Mouse (Mus musculus): Measurements from ENCODE around the gene Tet1. TPM values are rescaled to one million over a fixed set of nuclear protein-coding genes. Genes with fewer than 3 reads are reported as not detected.

The Tet1 gene
- polyA plus RNA-seq, 1 experiment from 2014 or later = 32.0 TPM

GRCm38 (mm10) chr10:62886799-62887591, 21.8 kb downstream of the Tet1 start:
- H3K4me2 ChIP-seq (replicated peaks) = peak overlapping the region; percentile 90
- no peaks in the 10 kb centered on the region for H3K9me3 ChIP-seq
- no peaks in the 10 kb centered on the region for H3K36me3 ChIP-seq
- ATAC-seq (ENCODE audit: low FRiP score, low read depth) = peak; percentile 81
- peaks cover 11% of the 10 kb centered on the region; the same call in 1 of the 2 replicates for H3K4me1 ChIP-seq
- peaks cover 3% of the 10 kb centered on the region; the same call in 1 of the 2 replicates for H3K27me3 ChIP-seq
- H3K4me3 ChIP-seq = peak overlapping the region; percentile 72
- H3K9ac ChIP-seq = peak overlapping the region; percentile 74
- under 1% methylated on average over 55 of the region's 56 CpGs for WGBS
- peak overlapping the region; percentile 73; the same call in 1 of the 2 replicates for H3K27ac ChIP-seq

DNA sequence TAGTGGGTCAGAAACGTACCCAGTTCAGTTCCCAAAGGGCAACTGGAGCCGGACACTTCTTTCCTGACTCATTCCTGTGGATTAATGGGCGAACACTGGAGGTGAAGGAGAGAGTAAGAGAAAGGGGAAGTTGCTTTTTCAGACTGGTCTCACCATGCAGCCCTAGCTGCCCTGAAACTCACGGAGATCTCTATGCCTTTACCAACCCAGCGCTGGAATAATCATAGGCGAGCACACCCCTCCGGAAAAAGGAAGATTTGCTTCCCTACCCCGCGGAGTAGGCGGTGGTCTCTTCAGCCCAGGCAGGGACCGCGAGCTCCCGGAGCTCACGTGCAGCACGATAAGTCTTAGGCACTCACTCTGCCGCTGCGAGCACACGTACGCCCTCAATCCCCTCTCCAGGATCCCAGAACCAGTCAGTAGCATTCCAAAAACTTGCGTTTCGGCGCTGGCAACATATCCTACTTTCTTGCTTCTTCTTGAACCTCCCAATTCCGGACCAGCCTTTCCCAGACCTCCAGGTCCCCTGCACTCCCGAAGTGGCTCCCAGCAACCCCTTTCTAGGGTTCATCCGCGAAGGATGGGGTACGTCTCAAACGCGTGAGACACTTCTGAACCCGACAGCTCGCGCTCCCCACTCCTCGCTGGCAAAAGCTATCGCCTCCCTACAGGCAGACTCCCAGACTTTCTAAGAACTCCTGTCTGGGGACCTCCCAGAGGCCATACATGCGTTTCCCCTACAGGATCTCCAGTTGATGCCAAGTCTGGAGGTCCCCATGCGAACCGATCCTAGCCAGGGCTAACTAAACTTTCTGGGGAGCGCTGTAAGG, 22.6 kb downstream of the Tet1 start:
- Histone ChIP-seq H3K36me3 (no peaks in the 10 kb centered on the region), H3K9ac (peak overlapping the region; percentile 74), H3K9me3 (no peaks in the 10 kb centered on the region), H3K27ac (peak overlapping the region; percentile 73; the same call in 1 of the 2 replicates), H3K27me3 (peaks cover 3% of the 10 kb centered on the region; the same call in 1 of the 2 replicates), H3K4me2 (replicated peaks) (peak overlapping the region; percentile 90), H3K4me3 (peak overlapping the region; percentile 72), H3K4me1 (peaks cover 11% of the 10 kb centered on the region; the same call in 1 of the 2 replicates)
- under 1% methylated on average over 38 of the region's 38 CpGs for WGBS
- ATAC-seq (ENCODE audit: low FRiP score, low read depth) = peak; percentile 25; the same call in 1 of the 2 replicates

GRCm38 (mm10) chr10:62885460-62885859, 23.3 kb downstream of the Tet1 start:
- Histone ChIP-seq H3K4me3 (peak overlapping the region; percentile 72), H3K4me1 (peaks cover 11% of the 10 kb centered on the region; the same call in 1 of the 2 replicates), H3K27ac (no peak overlapping the region), H3K9ac (peak overlapping the region; percentile 74; the same call in 1 of the 2 replicates), H3K36me3 (no peaks in the 10 kb centered on the region), H3K9me3 (no peaks in the 10 kb centered on the region), H3K4me2 (replicated peaks) (peak overlapping the region; percentile 90), H3K27me3 (peaks cover 3% of the 10 kb centered on the region; the same call in 1 of the 2 replicates)
- no peak for ATAC-seq (ENCODE audit: low FRiP score, low read depth)
- 29% methylated on average over 10 of the region's 10 CpGs for WGBS

- peaks cover 3% of the 10 kb centered on the region; the same call in 1 of the 2 replicates for H3K27me3 ChIP-seq
- H3K4me3 ChIP-seq = no peak overlapping the region
- H3K9ac ChIP-seq = no peak overlapping the region
- H3K27ac ChIP-seq = no peak overlapping the region
- peaks cover 4% of the 10 kb centered on the region for H3K36me3 ChIP-seq
- H3K4me2 ChIP-seq (replicated peaks) = peak overlapping the region; percentile 27; the same call in 1 of the 2 replicates
- H3K4me1 ChIP-seq = peaks cover 11% of the 10 kb centered on the region; the same call in 1 of the 2 replicates
- no peaks in the 10 kb centered on the region for H3K9me3 ChIP-seq
- no peak for ATAC-seq (ENCODE audit: low FRiP score, low read depth)
- WGBS = 77% methylated on average over 1 of the region's 1 CpGs
These were observed 24.3 kb downstream of the Tet1 start for GRCm38 (mm10) chr10:62884517-62884916.

DNA sequence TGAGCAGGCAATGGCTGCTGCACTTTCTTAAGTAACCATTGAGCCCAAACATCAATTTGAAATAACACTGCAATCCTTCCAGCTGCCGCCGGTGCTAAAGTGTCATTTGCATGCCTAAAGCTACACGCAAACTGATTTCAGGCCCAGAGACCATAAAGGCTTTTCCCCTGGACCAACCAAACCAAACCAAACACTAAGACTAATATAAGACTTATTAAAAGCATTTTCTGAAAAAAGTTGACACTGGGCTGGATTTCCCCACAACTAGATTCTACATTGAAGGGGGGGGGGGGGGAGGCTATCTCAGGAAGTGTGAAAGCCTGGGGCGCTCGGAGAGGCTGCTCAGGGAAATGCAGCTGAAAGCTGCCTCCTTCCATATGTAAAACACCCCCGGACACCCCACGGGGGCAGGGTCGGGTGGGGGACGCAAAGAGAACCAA, 24.8 kb downstream of the Tet1 start:
- WGBS = 13% methylated on average over 9 of the region's 9 CpGs
- no peak for ATAC-seq (ENCODE audit: low FRiP score, low read depth)
- H3K4me3 ChIP-seq = no peak overlapping the region

GRCm38 (mm10) chr10:62881211-62881610, 27.6 kb downstream of the Tet1 start:
- 53% methylated on average over 5 of the region's 5 CpGs for WGBS
- H3K9ac ChIP-seq = no peak overlapping the region
- peaks cover 11% of the 10 kb centered on the region; the same call in 1 of the 2 replicates for H3K4me1 ChIP-seq
- H3K9me3 ChIP-seq = no peaks in the 10 kb centered on the region
- H3K36me3 ChIP-seq = peaks cover 26% of the 10 kb centered on the region
- no peak for ATAC-seq (ENCODE audit: low FRiP score, low read depth)
- H3K27ac ChIP-seq = no peak overlapping the region
- H3K4me3 ChIP-seq = no peak overlapping the region
- peaks cover 3% of the 10 kb centered on the region; the same call in 1 of the 2 replicates for H3K27me3 ChIP-seq
- no peak overlapping the region for H3K4me2 ChIP-seq (replicated peaks)

More for the DNA sequence above, 24.8 kb downstream of the Tet1 start:
- Histone ChIP-seq H3K4me2 (replicated peaks) (peak overlapping the region; percentile 27; the same call in 1 of the 2 replicates), H3K9ac (no peak overlapping the region), H3K9me3 (no peaks in the 10 kb centered on the region), H3K36me3 (peaks cover 10% of the 10 kb centered on the region), H3K27me3 (peaks cover 3% of the 10 kb centered on the region; the same call in 1 of the 2 replicates), H3K27ac (no peak overlapping the region), H3K4me1 (peaks cover 11% of the 10 kb centered on the region; the same call in 1 of the 2 replicates)

GRCm38 (mm10) chr10:62878056-62878455, 30.7 kb downstream of the Tet1 start:
- Histone ChIP-seq H3K4me3 (no peak overlapping the region), H3K36me3 (peaks cover 33% of the 10 kb centered on the region), H3K4me1 (no peaks in the 10 kb centered on the region), H3K9ac (no peak overlapping the region), H3K4me2 (replicated peaks) (no peak overlapping the region), H3K27ac (no peak overlapping the region), H3K9me3 (no peaks in the 10 kb centered on the region), H3K27me3 (no peaks in the 10 kb centered on the region)
- ATAC-seq (ENCODE audit: low FRiP score, low read depth) = no peak
- 83% methylated on average over 13 of the region's 13 CpGs for WGBS

DNA sequence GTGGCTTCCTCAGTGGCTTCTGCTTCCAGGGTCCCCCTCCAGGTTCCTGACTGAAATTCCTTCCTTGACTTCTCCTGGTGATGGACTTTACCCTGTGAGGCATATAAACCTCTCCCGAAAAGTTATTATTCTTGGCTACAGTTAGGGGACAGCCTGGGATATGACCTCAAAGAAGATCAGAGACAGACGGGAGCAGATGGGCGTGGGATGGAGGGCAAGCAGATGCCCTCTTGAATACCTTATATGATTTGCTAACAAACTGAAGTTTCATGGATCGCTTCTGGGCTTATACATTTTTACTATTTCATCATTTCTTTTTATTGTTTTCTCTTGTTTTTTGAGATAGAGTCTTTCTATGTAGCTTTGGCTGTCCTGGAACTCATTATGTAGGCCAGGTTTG, 33.2 kb downstream of the Tet1 start:
- no peak overlapping the region for H3K9ac ChIP-seq

DNA sequence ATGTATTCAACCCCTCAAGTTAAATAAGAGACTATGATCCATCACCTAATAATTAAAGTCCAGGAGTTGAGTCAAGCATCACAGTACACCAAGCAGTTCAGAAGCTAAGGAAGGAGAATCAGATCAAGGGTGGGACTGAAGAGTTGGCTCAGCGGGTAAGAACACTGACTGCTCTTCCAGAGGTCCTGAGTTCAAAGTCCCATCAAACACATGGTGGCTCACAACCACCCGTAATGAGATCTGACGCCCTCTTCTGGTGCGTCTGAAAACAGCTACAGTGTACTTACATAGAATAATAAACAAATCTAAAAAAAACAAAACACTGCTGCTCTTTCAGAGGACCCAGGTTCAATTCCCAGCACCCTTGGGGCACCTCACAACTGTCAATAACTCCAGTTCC, 34.0 kb downstream of the Tet1 start:
- WGBS = 92% methylated on average over 4 of the region's 4 CpGs

More for the DNA sequence above, 33.2 kb downstream of the Tet1 start:
- H3K36me3 ChIP-seq = peaks cover 33% of the 10 kb centered on the region
- no peak overlapping the region for H3K27ac ChIP-seq
- no peaks in the 10 kb centered on the region for H3K9me3 ChIP-seq
- ATAC-seq (ENCODE audit: low FRiP score, low read depth) = no peak
- WGBS = 90% methylated on average over 4 of the region's 4 CpGs
- no peaks in the 10 kb centered on the region for H3K4me1 ChIP-seq
- no peak overlapping the region for H3K4me2 ChIP-seq (replicated peaks)
- H3K27me3 ChIP-seq = no peaks in the 10 kb centered on the region
- H3K4me3 ChIP-seq = no peak overlapping the region

DNA sequence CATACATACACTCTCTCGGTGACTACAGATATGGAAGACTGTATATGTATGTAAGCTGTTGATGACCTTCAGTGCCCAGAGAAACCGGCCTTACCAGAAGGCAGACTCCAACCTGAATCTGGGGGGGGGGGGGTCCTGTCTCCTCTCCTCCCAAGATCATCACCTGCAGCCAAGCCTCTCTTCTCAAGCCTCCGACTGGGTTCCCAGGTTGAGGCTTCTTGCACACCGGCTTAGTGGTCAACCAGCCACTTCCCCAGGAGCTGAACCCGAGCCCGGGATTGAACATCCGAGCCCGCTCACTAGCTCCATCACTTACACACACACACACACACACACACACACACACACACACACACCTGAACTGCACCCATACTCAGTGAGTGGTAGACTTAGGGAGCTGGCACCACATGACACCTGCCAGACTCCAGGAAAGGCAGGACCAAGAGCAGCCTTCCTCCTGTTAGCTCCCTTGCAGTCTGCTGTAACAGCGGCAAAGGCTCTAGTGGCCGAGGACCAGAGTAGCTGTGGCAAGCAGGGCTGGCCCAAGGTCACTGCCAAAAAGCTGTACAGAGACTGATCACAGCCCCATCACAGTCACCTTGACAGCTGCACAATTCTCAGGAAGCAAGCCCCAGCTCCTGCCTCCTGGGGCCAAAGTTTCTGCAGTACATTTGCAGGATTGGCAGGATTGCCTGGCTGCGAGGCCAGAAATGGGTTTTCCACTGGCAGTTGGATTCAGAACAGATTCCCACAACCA, 42.6 kb downstream of the Tet1 start:
- WGBS = 25% methylated on average over 11 of the region's 11 CpGs
- peak overlapping the region; percentile 83 for H3K4me2 ChIP-seq (replicated peaks)
- ATAC-seq (ENCODE audit: low FRiP score, low read depth) = 0 out of 2 replicates have a peak, but pooled peaks have one; percentile 9
- peak overlapping the region; percentile 77; the same call in 1 of the 2 replicates for H3K9ac ChIP-seq
- no peaks in the 10 kb centered on the region for H3K9me3 ChIP-seq
- no peaks in the 10 kb centered on the region for H3K27me3 ChIP-seq
- peak overlapping the region; percentile 61 for H3K27ac ChIP-seq
- H3K36me3 ChIP-seq = peaks cover 7% of the 10 kb centered on the region
- H3K4me1 ChIP-seq = peaks cover 32% of the 10 kb centered on the region
- H3K4me3 ChIP-seq = peak overlapping the region; percentile 54

More for the DNA sequence above, 34.0 kb downstream of the Tet1 start:
- Histone ChIP-seq H3K27ac (no peak overlapping the region), H3K4me2 (replicated peaks) (no peak overlapping the region), H3K4me1 (no peaks in the 10 kb centered on the region), H3K4me3 (no peak overlapping the region), H3K36me3 (peaks cover 32% of the 10 kb centered on the region), H3K9ac (no peak overlapping the region), H3K9me3 (no peaks in the 10 kb centered on the region), H3K27me3 (no peaks in the 10 kb centered on the region)
- no peak for ATAC-seq (ENCODE audit: low FRiP score, low read depth)

All from limb, embryonic 13.5 days (tissue).